Mouse (Mus musculus): ENCODE data around the gene Eef1akmt2. TPM values are rescaled to one million over a fixed set of nuclear protein-coding genes. Genes with fewer than 3 reads are reported as not detected.
A peak's percentile ranks its signal among the peaks of the same experiment; 100 is the strongest.

Eef1akmt2 gene
- total RNA-seq, 2 experiments from 2014 or later: 9.7 to 12.1 TPM

DNA sequence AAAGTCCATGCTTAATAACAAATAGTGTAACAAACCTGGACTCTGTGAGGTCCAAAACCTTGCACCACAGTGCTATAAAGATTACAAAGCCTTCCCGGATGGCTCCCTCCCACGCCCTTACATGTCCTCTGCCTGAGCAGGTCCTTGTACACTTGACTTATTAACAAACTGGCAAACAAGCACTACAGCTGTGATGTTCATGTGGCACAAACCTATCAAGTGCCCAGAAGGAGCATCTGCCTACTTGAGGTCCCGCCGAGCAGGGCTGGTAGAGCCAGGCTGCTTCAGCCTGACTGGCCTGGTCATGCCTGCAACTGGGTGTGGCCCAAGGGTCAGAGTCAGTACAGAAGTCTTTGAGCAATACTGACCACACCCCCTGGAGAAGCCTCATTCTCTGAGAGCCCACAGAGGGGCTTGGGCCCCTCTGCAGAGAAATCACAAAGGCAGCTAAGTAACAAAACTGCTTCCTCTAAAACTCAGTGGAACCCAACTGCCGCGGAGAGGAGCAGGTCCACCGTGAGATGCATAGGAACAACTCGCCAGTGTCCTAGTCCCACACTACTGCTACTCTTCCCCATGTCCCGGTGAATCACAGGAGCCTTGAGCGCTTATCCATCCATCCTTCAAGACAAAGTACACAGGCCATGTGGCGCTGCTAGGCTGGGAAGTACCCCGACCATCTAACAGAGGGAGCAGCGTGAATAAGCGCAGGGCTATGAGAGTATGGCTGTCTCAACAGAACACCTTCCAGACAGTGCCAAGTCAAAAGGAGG, 61.8 kb downstream of the Eef1akmt2 start:
- no peak for DNase-seq

DNA sequence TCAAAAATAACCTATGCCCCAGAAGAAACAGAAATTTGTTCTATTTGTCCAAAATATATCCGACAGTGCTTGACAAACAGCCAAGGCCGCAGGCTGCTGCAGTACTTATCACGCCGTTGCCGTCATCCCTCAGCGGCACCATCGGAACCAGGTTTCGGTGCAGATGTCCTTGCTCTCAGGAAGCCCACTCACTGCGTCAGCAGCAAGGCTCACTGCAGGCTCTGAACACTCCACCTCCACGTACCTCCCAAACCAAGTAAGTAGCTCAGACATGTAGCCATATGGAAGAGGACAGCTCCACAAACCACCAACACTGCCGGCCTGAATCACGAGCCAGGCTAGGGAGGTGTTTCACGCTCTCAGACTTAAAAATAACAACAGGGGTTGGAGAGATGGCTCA, 63.6 kb downstream of the Eef1akmt2 start:
- DNase-seq: no peak

DNA sequence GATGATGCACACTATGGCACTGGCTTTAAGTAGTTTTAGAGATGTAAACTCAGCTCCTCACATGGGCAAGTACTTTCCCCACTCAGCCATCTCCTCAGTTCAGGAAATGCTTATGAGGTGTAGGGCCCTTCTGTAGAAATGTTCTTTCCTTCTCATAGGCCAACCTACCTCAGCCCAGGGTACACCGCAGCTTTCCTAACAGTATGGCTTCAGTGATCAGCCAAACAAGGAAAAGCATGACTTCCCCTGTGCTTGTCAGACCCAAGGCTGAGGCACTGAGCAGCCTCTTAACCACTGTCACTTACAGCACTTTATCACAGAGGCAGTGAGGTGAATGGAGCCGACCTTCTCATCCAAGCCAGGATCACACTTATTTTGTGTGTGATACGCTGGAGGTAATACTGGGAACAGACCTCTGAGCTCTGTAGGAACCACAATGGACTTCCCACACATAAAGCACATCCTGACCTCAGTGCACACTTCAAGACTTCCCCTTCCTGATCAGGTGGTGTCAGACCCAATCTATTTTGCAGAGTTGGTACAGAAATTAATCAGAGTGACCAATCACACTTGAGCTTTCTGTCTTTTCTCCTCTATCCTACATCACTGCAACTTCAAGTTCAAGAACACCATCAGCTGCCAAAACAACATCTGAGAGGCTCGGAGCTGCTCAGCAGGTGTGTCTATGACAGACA, 64.8 kb downstream of the Eef1akmt2 start:
- DNase-seq: no peak

DNA sequence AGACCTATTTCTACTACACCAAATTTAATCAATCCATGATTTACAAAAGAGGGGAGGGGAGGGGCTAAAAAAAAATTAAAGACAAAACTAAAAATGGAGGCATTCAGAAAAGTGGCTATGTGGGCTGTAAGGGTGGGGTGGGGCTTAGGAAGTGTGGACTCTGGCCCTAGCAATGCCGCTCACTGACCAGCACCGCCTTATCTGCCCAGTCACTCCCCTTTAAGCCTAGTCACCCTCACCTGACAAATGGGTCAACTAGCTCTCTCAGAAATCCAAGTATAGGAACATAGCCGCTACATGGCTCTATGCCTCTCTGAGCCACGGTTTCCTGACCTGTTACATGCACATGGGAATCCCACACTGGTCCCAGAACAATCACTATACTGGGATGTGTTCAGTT, 65.5 kb downstream of the Eef1akmt2 start:
- no peak for DNase-seq

DNA sequence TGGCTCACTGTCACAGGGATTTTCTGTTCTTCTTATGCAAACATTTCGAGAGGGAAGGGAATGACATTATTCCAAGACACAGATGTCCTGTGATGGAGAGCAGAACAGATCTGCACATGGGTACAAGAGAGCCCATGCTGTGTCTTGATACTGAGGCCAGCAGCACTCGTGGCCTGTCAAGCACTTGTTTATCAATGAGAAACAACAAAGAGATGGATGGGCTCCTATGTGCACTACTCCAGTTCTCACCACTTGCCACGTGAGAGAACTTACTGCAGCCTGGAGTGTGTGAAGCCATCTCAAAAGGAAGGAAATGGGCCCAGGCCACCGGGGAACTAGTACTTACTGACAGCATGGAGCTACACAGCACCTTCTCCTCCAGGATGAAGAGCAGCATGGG, 66.0 kb downstream of the Eef1akmt2 start:
- no peak for DNase-seq

DNA sequence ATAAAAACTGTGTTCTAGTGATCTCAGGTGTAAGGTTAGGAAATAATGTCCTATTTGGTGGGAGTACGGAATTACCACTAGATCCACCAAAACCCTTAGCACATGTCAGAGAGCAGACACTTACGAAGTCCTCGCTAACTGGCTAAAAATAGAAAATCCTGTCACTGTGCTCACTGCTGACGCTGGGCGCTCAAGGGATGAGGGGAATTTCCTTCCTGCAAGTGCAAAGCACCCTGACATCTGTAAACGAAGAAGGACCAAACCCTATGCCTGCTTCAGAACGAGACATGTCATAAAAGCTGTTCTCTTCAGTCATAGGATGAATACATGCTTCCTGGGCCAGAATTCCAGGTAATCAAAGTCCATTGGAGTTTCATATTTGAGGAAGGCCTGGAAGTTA, 66.5 kb downstream of the Eef1akmt2 start:
- DNase-seq: no peak

DNA sequence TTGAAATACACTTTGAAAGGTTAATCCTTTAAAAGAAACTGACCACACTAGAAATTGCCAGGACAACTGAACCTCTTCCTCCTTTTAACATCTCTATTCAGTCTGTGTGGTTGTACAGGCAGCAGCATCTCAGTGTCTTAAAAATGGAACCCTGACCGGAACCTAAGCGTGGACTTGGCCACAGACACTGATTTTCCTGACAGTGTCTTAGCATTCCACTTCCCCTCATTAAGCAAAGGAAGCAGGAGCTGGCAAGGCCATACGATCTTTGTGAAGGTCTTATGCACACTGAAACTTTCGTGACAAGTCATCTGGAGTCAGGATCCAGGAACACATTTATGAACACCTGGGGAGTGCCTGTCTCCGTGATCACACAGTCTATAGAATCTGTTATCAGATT, 68.4 kb downstream of the Eef1akmt2 start:
- no peak for DNase-seq

DNA sequence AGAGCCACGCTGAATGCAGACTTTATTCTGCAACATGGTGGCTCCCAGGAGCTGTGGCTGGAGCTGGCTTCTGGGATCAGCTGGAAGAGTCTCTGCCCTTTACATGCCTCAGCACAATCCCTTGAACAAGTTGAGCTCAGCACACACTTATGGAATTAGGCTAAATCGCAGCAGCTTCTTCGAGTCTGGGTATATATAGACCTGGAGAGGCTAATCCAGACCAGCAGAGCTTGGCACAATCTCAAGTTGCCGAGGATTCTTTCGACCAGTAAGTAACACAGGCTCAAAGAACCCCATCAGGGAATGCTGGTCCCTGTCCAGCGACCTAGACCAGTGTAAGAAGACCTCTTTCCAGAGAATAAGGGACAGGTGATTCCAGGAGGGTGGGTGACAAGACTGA, 70.6 kb downstream of the Eef1akmt2 start:
- peak; percentile 32 for DNase-seq

DNA sequence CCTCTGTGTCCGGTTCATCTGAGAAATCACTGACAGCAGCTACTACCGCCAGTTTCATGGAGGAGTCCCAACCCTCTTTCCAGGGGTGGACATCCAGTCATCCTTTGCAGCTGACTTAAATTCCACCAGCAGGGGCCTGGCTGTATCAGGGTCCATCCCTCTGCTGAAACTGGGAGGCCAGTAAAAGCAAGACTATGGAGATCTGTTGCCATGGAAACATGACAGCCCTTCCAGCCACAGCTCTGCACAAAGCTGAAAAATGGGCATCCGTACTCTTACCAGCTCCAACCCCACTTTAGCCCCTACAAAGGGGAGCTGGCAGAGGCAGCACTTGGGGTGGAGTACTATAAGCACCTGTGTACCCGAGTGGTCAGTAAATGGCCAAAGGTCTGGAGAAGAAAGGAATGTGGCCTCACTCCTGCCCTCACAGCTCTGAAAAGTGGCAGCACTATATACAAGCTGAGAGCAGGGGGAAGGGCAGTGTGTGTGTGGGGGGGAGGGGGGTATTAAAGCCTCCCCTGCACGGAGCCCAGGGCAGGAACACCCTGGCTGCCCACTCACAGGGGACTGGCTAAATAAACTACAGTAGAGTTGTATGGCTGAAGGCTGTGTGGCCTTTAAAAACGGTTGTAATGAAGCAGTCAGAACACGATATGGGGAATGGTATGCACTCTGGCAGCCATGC, 71.2 kb downstream of the Eef1akmt2 start:
- no peak for DNase-seq

DNA sequence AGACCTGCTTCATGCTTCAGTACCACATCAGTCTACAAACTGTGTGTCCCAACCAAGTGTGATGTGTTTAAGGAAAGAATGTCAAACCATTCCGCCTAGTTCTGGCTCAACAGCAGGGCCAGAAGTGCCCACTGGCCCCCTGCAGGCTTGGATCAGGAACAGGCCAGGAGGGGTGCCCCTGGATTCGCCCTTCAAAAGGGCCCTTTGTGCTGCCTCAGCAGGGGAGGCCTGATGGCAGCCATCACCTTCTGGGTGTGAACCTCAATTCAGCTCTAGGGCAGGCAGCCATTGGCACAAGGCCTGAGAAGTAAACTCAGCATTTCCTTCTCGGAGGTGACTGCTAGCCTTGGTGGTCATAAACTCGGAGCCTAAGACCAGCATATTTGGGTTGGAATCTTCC, 71.9 kb downstream of the Eef1akmt2 start:
- peak; percentile 50 for DNase-seq

DNA sequence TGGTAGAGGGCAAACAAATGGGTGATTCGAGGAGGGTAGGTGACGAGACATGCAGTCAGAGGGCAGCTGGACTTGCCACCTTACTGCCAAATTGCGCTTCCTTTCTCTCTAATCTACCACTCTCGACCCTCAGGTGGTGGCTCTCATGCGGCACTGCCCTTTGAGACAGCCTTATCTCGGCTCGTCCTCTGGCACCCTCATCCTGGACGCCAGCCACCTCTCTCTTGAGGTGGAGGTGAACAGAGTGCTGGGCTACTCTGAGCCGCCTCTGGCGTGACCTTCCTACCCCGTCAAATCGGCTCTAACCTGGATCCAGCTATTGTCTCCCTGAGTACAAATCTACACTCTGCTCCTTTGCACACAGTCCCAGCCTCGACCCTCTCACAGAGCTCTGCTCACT, 73.8 kb downstream of the Eef1akmt2 start:
- no peak for DNase-seq

DNA sequence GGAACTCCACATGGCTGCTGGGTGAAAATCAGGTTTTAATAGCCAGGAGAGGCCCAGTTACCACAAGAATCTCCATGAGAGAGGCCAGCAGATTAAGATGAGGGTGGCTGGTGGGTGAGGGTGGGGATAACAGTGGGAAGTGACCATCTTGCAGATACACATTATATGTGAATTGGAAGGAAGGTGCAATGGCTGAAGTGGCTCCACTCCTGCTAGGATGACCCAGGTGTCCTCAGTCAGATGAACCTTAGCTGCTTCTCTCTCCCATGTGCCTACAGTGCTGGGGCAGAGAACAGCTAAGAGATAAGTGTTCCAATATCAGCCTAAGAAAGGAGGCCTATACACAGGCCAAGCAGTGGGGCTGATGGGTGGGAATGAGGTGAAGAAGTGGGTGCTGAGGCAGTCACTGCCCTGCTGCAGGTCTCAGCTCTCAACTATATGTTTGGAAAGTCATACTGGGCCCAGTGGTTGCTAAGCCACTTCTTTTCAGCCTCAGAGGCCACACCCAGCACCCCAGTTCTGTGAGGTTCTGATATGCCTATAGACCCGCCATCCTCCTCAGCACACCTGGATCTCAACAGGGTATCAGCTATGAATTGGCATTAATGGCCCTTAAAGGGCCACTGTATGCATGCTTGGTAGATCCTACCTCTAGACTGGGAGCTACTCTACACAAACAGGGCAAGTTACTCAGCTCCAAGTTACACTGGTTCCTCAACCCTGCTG, 74.6 kb downstream of the Eef1akmt2 start:
- DNase-seq: no peak

Other genes starting within 250 kb of the Eef1akmt2 start
- 10 to 100 TPM in 1 of 2 experiments, 1 to 10 TPM in 1; 9.6 to 11.7 TPM for gene Lhpp, start 242.0 kb downstream of the Eef1akmt2 start, total RNA-seq (2021)
- gene Fam53b, start 38.8 kb downstream of the Eef1akmt2 start, total RNA-seq (2021): 10 to 100 TPM; 34.5 to 43.6 TPM
- gene Abraxas2, start 6.6 kb upstream of the Eef1akmt2 start, total RNA-seq (2021): 10 to 100 TPM; 22.7 to 25.4 TPM
- gene Zranb1, start 78.5 kb upstream of the Eef1akmt2 start, total RNA-seq (2021): 10 to 100 TPM; 35.2 to 39.0 TPM